Mouse (Mus musculus) adrenal gland, postnatal 25 days (tissue): Measurements from ENCODE around the gene Olfr725. TPM values are rescaled to one million over a fixed set of nuclear protein-coding genes. Genes with fewer than 3 reads are reported as not detected.

Source experiments
- DNase-seq: peaks from one replicate; pipeline ENCODE4 v3.0.0; 2021; ENCODE audit warnings: mixed read lengths
- long read RNA-seq: library from polyadenylated mRNA; stranded (forward); transcript quantifications from one replicate; pipeline ENCODE4 v2.0.0, GENCODE M21; 2021
- total RNA-seq: library from RNA; stranded (reverse); gene quantifications from 2 replicates; pipeline ENCODE4 v1.2.3, GENCODE M21; 2021

Olfr725 gene
- not detected in 2 replicates for total RNA-seq
- long read RNA-seq = 0 reads

DNA sequence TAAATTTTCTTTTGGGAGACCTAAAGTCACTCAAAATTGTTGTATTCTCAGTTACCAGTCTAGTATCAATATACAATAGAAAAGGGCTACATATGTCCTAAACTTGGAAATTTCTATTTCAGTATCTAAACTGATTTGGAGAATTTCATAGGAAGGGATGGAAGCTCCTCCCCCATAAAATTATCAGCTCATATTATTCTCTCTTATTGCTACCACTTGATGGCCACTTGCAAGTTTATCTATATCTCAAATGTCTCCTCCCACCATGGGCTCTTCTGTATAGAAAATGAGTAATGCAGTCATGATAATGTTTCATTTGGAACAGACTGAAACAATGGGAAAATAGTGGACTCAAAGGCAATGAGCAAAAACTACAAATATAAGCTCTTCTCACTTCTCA is at the start of gene Olfr725:
Olfr725 (minus strand) TSS at position 101 of the 400 bp plus-strand sequence.
- no peak for DNase-seq

- DNase-seq = no peak
Observed at GRCm38 (mm10) chr14:50062733-50063104, 22.5 kb upstream of the Olfr725 start.

GRCm38 (mm10) chr14:50061955-50062732 is 22.0 kb upstream of the Olfr725 start:
- peak; percentile 54 for DNase-seq

GRCm38 (mm10) chr14:50061590-50061954 is 21.4 kb upstream of the Olfr725 start:
- DNase-seq = no peak

- no peak for DNase-seq
Observed at GRCm38 (mm10) chr14:50061179-50061578, 21.0 kb upstream of the Olfr725 start.

DNA sequence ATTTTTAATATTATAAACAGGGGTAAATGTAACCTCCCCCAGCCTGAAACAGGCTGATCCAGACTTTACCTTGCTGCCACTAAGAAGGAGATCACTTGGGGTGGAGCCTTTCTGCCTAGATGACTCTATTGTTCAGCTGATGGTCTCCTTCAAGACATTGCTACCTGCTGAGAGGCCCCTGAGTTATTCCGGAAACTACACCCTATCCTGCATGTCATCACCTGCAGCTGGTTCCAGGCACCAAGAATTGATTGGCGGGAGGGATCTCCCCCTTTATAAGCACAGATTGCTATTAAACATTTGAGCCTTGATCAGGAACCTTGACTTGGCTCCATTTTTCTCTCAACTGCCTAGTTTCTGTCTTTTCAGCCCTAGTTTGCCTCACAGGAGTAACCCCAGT is 8.1 kb downstream of the Olfr725 start:
- no peak for DNase-seq

GRCm38 (mm10) chr14:50031356-50031755 is 8.8 kb downstream of the Olfr725 start:
- DNase-seq = no peak

- DNase-seq = no peak
Observed at GRCm38 (mm10) chr14:50026371-50026770, 13.8 kb downstream of the Olfr725 start.

Other genes starting within 250 kb of the Olfr725 start
- not detected in 2 replicates for gene Olfr722, start 138.4 kb downstream of the Olfr725 start, total RNA-seq
- not detected in 2 replicates for gene Olfr723, start 108.6 kb downstream of the Olfr725 start, total RNA-seq
- not detected in 2 replicates for gene Olfr724, start 77.1 kb downstream of the Olfr725 start, total RNA-seq
- gene Olfr726, start 50.6 kb upstream of the Olfr725 start, total RNA-seq = not detected in 2 replicates
- gene Olfr727, start 82.8 kb upstream of the Olfr725 start, total RNA-seq = not detected in 2 replicates
- gene Olfr728, start 102.3 kb upstream of the Olfr725 start, total RNA-seq = not detected in 2 replicates
- not detected in 2 replicates for gene Olfr729, start 112.5 kb upstream of the Olfr725 start, total RNA-seq
- not detected in 2 replicates for gene Olfr730, start 147.8 kb upstream of the Olfr725 start, total RNA-seq
- gene Olfr731, start 201.5 kb upstream of the Olfr725 start, total RNA-seq = 0.21 TPM in 1 of 2 replicates, not detected in the other
- gene Olfr732, start 243.8 kb upstream of the Olfr725 start, total RNA-seq = not detected in 2 replicates